ENCODE assay signal across 19 mouse cellular contexts in genomic region chr16:26291692-26292091, GRCm38 (mm10).
DNase-seq lines count a peak whose midpoint lies in the region; ATAC-seq and TF ChIP-seq lines count a peak whose summit lies in the region.
"Had no signal": no experiment of that assay in that cellular context is flagged by ENCODE, and none has a peak within 500 bp of the region (broad histone marks: within the 10 kb centered on the region; RNA-seq: fewer than 3 reads in every experiment).

No protein-coding gene starts in this region.

- no peak overlapping the region for H3K4me2 ChIP-seq in heart, embryonic 12.5 days
- no peak overlapping the region for H3K4me2 ChIP-seq in limb, embryonic 14.5 days (replicated peaks; ENCODE audit: low read depth, low read length, severe bottlenecking)
- no peak overlapping the region for H3K4me2 ChIP-seq in forebrain, embryonic 11.5 days (ENCODE audit: low read depth, low read length, severe bottlenecking)
- H3K4me2 ChIP-seq: forebrain, embryonic 12.5 days; limb, embryonic 13.5 days; neural tube, embryonic 15.5 days had no signal

- no peak overlapping the region for H3K9ac ChIP-seq in heart, embryonic 12.5 days
- H3K9ac ChIP-seq in limb, embryonic 14.5 days (ENCODE audit: low read depth, low read length, severe bottlenecking): no peak overlapping the region
- no peak overlapping the region for H3K9ac ChIP-seq in forebrain, embryonic 11.5 days (ENCODE audit: low read length)
- H3K9ac ChIP-seq: forebrain, embryonic 12.5 days; limb, embryonic 13.5 days; neural tube, embryonic 15.5 days had no signal

- no peaks in the 10 kb centered on the region for H3K9me3 ChIP-seq in heart, embryonic 12.5 days (replicated peaks)
- H3K9me3 ChIP-seq in limb, embryonic 14.5 days (ENCODE audit: control insufficient read depth, low read length): no peaks in the 10 kb centered on the region
- H3K9me3 ChIP-seq in limb, embryonic 10.5 days (replicated peaks): no peaks in the 10 kb centered on the region
- H3K9me3 ChIP-seq in forebrain, embryonic 11.5 days (ENCODE audit: control insufficient read depth, low read length): no peaks in the 10 kb centered on the region
- H3K9me3 ChIP-seq: forebrain, embryonic 12.5 days; limb, embryonic 13.5 days; neural tube, embryonic 15.5 days had no signal

- H3K27me3 ChIP-seq in heart, embryonic 12.5 days (replicated peaks): no peaks in the 10 kb centered on the region
- no peaks in the 10 kb centered on the region for H3K27me3 ChIP-seq in limb, embryonic 14.5 days (ENCODE audit: control insufficient read depth, insufficient read depth, low read length)
- no peaks in the 10 kb centered on the region for H3K27me3 ChIP-seq in limb, embryonic 10.5 days (ENCODE audit: low read depth, poor library complexity, severe bottlenecking)
- no peaks in the 10 kb centered on the region for H3K27me3 ChIP-seq in forebrain, embryonic 11.5 days (ENCODE audit: control insufficient read depth, insufficient read depth, low read length)
- H3K27me3 ChIP-seq: forebrain, embryonic 12.5 days; limb, embryonic 13.5 days; neural tube, embryonic 15.5 days had no signal

- no peak for TF ChIP-seq POLR2A in limb, embryonic 14.5 days (IDR thresholded peaks at IDR 0.05; ENCODE audit: borderline replicate concordance, extremely low read depth, insufficient read depth, insufficient read length)

- H3K4me1 ChIP-seq in heart, embryonic 12.5 days (replicated peaks): no peaks in the 10 kb centered on the region
- no peaks in the 10 kb centered on the region for H3K4me1 ChIP-seq in limb, embryonic 14.5 days (ENCODE audit: control insufficient read depth, insufficient read depth, low read length)
- no peaks in the 10 kb centered on the region; the same call in 1 of the 2 replicates for H3K4me1 ChIP-seq in limb, embryonic 10.5 days
- H3K4me1 ChIP-seq in forebrain, embryonic 11.5 days (replicated peaks; ENCODE audit: control insufficient read depth, insufficient read depth, low read length): no peaks in the 10 kb centered on the region
- H3K4me1 ChIP-seq: forebrain, embryonic 12.5 days; limb, embryonic 13.5 days; neural tube, embryonic 15.5 days had no signal

- no peak overlapping the region for H3K27ac ChIP-seq in heart, embryonic 12.5 days (ENCODE audit: poor library complexity, severe bottlenecking)
- no peak overlapping the region for H3K27ac ChIP-seq in limb, embryonic 14.5 days (replicated peaks; ENCODE audit: low read depth, low read length)
- H3K27ac ChIP-seq in limb, embryonic 10.5 days: no peak overlapping the region
- no peak overlapping the region for H3K27ac ChIP-seq in forebrain, embryonic 11.5 days (ENCODE audit: low read depth, low read length)
- H3K27ac ChIP-seq: forebrain, embryonic 12.5 days; limb, embryonic 13.5 days; neural tube, embryonic 15.5 days had no signal

- intact Hi-C loops in heart, postnatal 10 days (cut with DNase I): no loop called here

- ATAC-seq in heart, embryonic 12.5 days (ENCODE audit: insufficient number of reproducible peaks, low FRiP score): no peak
- ATAC-seq in limb, embryonic 14.5 days (ENCODE audit: low FRiP score, low read depth): no peak
- ATAC-seq in forebrain, embryonic 11.5 days (replicated peaks; ENCODE audit: low FRiP score): no peak
- no peak for ATAC-seq in erythroid progenitor cell, adult 5-6 weeks (replicated peaks; ENCODE audit: low FRiP score, poor library complexity, severe bottlenecking)
- ATAC-seq: CD4-positive, CD25-positive, alpha-beta regulatory T cell, adult 4 months; midbrain, embryonic 16.5 days had no signal

- DNase-seq in heart, postnatal 10 days: peak; percentile 21 to 37
- peak; percentile 3 for DNase-seq in limb, embryonic 14.5 days (ENCODE audit: low spot score)
- DNase-seq in limb, embryonic 10.5 days (ENCODE audit: low spot score): no peak
- DNase-seq in Muller cell, postnatal 12 days (ENCODE audit: inconsistent ontology term): peak; percentile 29
- peak; percentile 64 to 66 for DNase-seq in kidney, postnatal 4 days
- no peak for DNase-seq in forebrain, embryonic 11.5 days (ENCODE audit: low spot score)
- DNase-seq: adrenal gland, postnatal 25 days; cerebellum, adult 11-12 months; cerebellum, postnatal 14 days; embryo, embryonic 11 days; gastrocnemius, postnatal 25 days; spleen, adult 18-20 months had no signal

- H3K36me3 ChIP-seq in heart, embryonic 12.5 days: no peaks in the 10 kb centered on the region
- H3K36me3 ChIP-seq in limb, embryonic 14.5 days (ENCODE audit: control insufficient read depth, insufficient read depth, low read length): no peaks in the 10 kb centered on the region
- H3K36me3 ChIP-seq in limb, embryonic 10.5 days: no peaks in the 10 kb centered on the region
- H3K36me3 ChIP-seq in forebrain, embryonic 11.5 days (ENCODE audit: control insufficient read depth, insufficient read depth, low read length): no peaks in the 10 kb centered on the region
- H3K36me3 ChIP-seq: forebrain, embryonic 12.5 days; limb, embryonic 13.5 days; neural tube, embryonic 15.5 days had no signal

- H3K4me3 ChIP-seq in heart, embryonic 12.5 days: no peak overlapping the region
- H3K4me3 ChIP-seq in limb, embryonic 14.5 days (replicated peaks; ENCODE audit: low read length): no peak overlapping the region
- no peak overlapping the region for H3K4me3 ChIP-seq in limb, embryonic 10.5 days
- no peak overlapping the region for H3K4me3 ChIP-seq in forebrain, embryonic 11.5 days (ENCODE audit: low read depth, low read length)
- H3K4me3 ChIP-seq: forebrain, embryonic 12.5 days; limb, embryonic 13.5 days; neural tube, embryonic 15.5 days had no signal

- WGBS in heart, embryonic 12.5 days: 57% methylated on average over 2 of the region's 2 CpGs
- WGBS in limb, embryonic 14.5 days: 57% methylated on average over 2 of the region's 2 CpGs
- WGBS in limb, embryonic 10.5 days: 82% methylated on average over 2 of the region's 2 CpGs
- 92% methylated on average over 2 of the region's 2 CpGs for WGBS in forebrain, embryonic 11.5 days

Comparison
In these comparisons a context has a peak if more than half of its experiments do, and no peak if none do; other contexts are left out.
1. DNase-seq: peak in heart, postnatal 10 days (2 of 2), limb, embryonic 14.5 days (single experiment), Muller cell, postnatal 12 days (single experiment) and kidney, postnatal 4 days (2 of 2); none in limb, embryonic 10.5 days (single experiment) and forebrain, embryonic 11.5 days (single experiment).